Mouse (Mus musculus) fibroblast of lung, adult 2 months (primary cell): ENCODE measurements around the gene Arhgef26.

Experiments used
- DNase-seq: peaks from one replicate; pipeline ENCODE4 v3.0.0-alpha.2; 2011; ENCODE audit warnings: low read depth

Arhgef26 gene

GRCm38 (mm10) chr3:62338044-62338443, at the start of gene Arhgef26:
Arhgef26 (plus strand) TSS chr3:62338344.
- DNase-seq = no peak

GRCm38 (mm10) chr3:62310493-62310892, 27.7 kb upstream of the Arhgef26 start:
- no peak for DNase-seq

- DNase-seq = no peak
Observed at GRCm38 (mm10) chr3:62311224-62311623, 26.9 kb upstream of the Arhgef26 start.

- no peak for DNase-seq
Observed at GRCm38 (mm10) chr3:62324708-62325107, 13.4 kb upstream of the Arhgef26 start.

GRCm38 (mm10) chr3:62327903-62328302, 10.2 kb upstream of the Arhgef26 start:
- DNase-seq = no peak

- DNase-seq = no peak
Observed at GRCm38 (mm10) chr3:62338461-62338853, 313 bp downstream of the Arhgef26 start.

- DNase-seq = no peak
Observed at GRCm38 (mm10) chr3:62338854-62339515, 841 bp downstream of the Arhgef26 start.

GRCm38 (mm10) chr3:62339516-62340051, 1.4 kb downstream of the Arhgef26 start:
- no peak for DNase-seq

- no peak for DNase-seq
Observed at GRCm38 (mm10) chr3:62340154-62340760, 2.1 kb downstream of the Arhgef26 start.

- DNase-seq = no peak
Observed at GRCm38 (mm10) chr3:62340861-62341260, 2.7 kb downstream of the Arhgef26 start.

- DNase-seq = no peak
Observed at GRCm38 (mm10) chr3:62341496-62342205, 3.5 kb downstream of the Arhgef26 start.

GRCm38 (mm10) chr3:62348514-62349217, 10.5 kb downstream of the Arhgef26 start:
- no peak for DNase-seq

- peak; percentile 10 for DNase-seq
Observed at GRCm38 (mm10) chr3:62349218-62349897, 11.2 kb downstream of the Arhgef26 start.

- no peak for DNase-seq
Observed at GRCm38 (mm10) chr3:62352071-62352470, 13.9 kb downstream of the Arhgef26 start.

GRCm38 (mm10) chr3:62352876-62353275, 14.7 kb downstream of the Arhgef26 start:
- no peak for DNase-seq

- no peak for DNase-seq
Observed at GRCm38 (mm10) chr3:62367882-62368281, 29.7 kb downstream of the Arhgef26 start.

- DNase-seq = no peak
Observed at GRCm38 (mm10) chr3:62372841-62373240, 34.7 kb downstream of the Arhgef26 start.

GRCm38 (mm10) chr3:62374346-62374745, 36.2 kb downstream of the Arhgef26 start:
- no peak for DNase-seq

GRCm38 (mm10) chr3:62374831-62375230, 36.7 kb downstream of the Arhgef26 start:
- DNase-seq = no peak

GRCm38 (mm10) chr3:62376719-62377118, 38.6 kb downstream of the Arhgef26 start:
- no peak for DNase-seq

GRCm38 (mm10) chr3:62379946-62380345, 41.8 kb downstream of the Arhgef26 start:
- no peak for DNase-seq

- no peak for DNase-seq
Observed at GRCm38 (mm10) chr3:62380420-62380819, 42.3 kb downstream of the Arhgef26 start.
